8 mouse cellular contexts compared by ENCODE assay signal in genomic region chr2:181187121-181188000, GRCm38 (mm10). TPM values are rescaled to one million over a fixed set of nuclear protein-coding genes. Genes with fewer than 3 reads are reported as not detected.
A peak's percentile ranks its signal among the peaks of the same experiment; 100 is the strongest.
DNase-seq lines count a peak whose midpoint lies in the region; ATAC-seq lines count a peak whose summit lies in the region.

Gene Ppdpf, plus strand, starts transcription at chr2:181187247.

- peak; percentile 87 for DNase-seq in MEL-GATA-1-ER (ENCODE audit: extremely low read depth, low read depth)
- peak; percentile 80 for DNase-seq in cerebellum, adult 8-10 months
- DNase-seq in forelimb bud, embryonic 11.5 days (ENCODE audit: low read depth, low spot score), result peak; percentile 92
- DNase-seq in layer of hippocampus, adult 9-10 months (ENCODE audit: low spot score), result peak; percentile 75
- DNase-seq in ovary, postnatal 10 days (ENCODE audit: low spot score), result peak; percentile 73
- DNase-seq in thymus, postnatal 10 days (ENCODE audit: low spot score in 2 of 2), result peak; percentile 90 to 93

- H3K4me2 ChIP-seq in lung, embryonic 16.5 days (ENCODE audit: low read depth, low read length), result peak within 1 kb of the TSS; percentile 78

- no peaks in the 10 kb centered on the region for H3K27me3 ChIP-seq in lung, embryonic 16.5 days (ENCODE audit: control insufficient read depth, insufficient read depth, low read depth, low read length)

- H3K27ac ChIP-seq in lung, embryonic 16.5 days (ENCODE audit: low read length), result peak within 1 kb of the TSS; percentile 96

- WGBS in lung, embryonic 16.5 days, result under 1% methylated on average over 64 of the region's 64 CpGs

- peak; percentile 96 for ATAC-seq in hematopoietic stem cell, adult 5-6 weeks (replicated peaks in 1 of 2; ENCODE audit: insufficient read depth in 1 of 2, low FRiP score in 2 of 2, low TSS enrichment in 1 of 2, low read depth in 1 of 2, poor library complexity in 2 of 2, severe bottlenecking in 2 of 2)
- ATAC-seq in lung, embryonic 16.5 days (ENCODE audit: low read depth), result peak; percentile 96

- no peaks in the 10 kb centered on the region for H3K36me3 ChIP-seq in lung, embryonic 16.5 days (ENCODE audit: control insufficient read depth, insufficient read depth, low read length)

- H3K4me1 ChIP-seq in lung, embryonic 16.5 days (replicated peaks; ENCODE audit: control insufficient read depth, insufficient read depth, low read length), result peaks cover 5% of the 10 kb centered on the region; the same call in 1 of the 2 replicates

- H3K9ac ChIP-seq in lung, embryonic 16.5 days (ENCODE audit: low read length), result peak within 1 kb of the TSS; percentile 90

- H3K9me3 ChIP-seq in lung, embryonic 16.5 days (ENCODE audit: control insufficient read depth, low read length), result no peaks in the 10 kb centered on the region

- H3K4me3 ChIP-seq in lung, embryonic 16.5 days (ENCODE audit: low read length), result peak within 1 kb of the TSS; percentile 76

RNA-seq across cellular contexts. Expression of gene Ppdpf, which starts in this region (rescaled TPM):
- total RNA-seq in hematopoietic stem cell, adult 5-6 weeks (2017), result 128 and 168 TPM in 2 replicates
- polyA plus RNA-seq in lung, embryonic 16.5 days (2015; fragmentation: Nextera tagmentation; extraction: Ambion mirVana), result 292 and 303 TPM in 2 replicates

Comparison
In these comparisons a context has a peak if more than half of its experiments do, and no peak if none do; other contexts are left out.
1. Peak in every context shown above with its lines: DNase-seq, ATAC-seq, H3K4me3 ChIP-seq and H3K27ac ChIP-seq.